Mouse (Mus musculus): ENCODE data around the gene Stk39. TPM values are rescaled to one million over a fixed set of nuclear protein-coding genes. Genes with fewer than 3 reads are reported as not detected.

The Stk39 gene
- polyA plus RNA-seq, 1 experiment from 2014 or later, result 30.0 TPM

GRCm38 (mm10) chr2:68289961-68290360, 182.1 kb downstream of the Stk39 start:
- no peaks in the 10 kb centered on the region for H3K36me3 ChIP-seq (ENCODE audit: control insufficient read depth, insufficient read depth, low read length)

DNA sequence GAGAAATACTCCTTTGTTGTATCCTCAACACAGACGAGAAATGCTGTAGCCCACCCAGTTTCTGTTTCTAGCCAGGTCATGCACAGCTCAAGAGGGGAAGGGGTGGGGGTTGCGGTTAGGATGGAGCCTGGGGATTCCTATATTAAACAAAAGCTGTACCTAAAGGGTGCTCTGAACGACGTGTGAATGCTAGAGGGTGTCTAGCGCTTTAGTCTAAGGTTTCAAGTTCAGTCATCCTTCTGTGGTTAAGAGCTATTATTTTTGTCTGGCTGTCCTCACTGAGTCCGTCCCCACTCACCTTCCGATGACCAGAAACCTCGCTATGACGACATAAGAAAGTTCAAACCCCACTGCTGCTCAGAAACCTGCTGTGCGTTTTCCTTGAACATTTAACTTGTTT, 182.9 kb downstream of the Stk39 start:
- 57% methylated on average over 10 of the region's 10 CpGs for WGBS
- H3K9me3 ChIP-seq (ENCODE audit: control insufficient read depth, low read length), result no peaks in the 10 kb centered on the region

More at GRCm38 (mm10) chr2:68289961-68290360, 182.1 kb downstream of the Stk39 start:
- H3K9ac ChIP-seq (ENCODE audit: low read depth, low read length), result no peak overlapping the region
- H3K27me3 ChIP-seq (ENCODE audit: control insufficient read depth, insufficient read depth, low read length), result no peaks in the 10 kb centered on the region
- 47% methylated on average over 4 of the region's 4 CpGs for WGBS
- no peak overlapping the region for H3K4me2 ChIP-seq (replicated peaks; ENCODE audit: low read depth, low read length)
- ATAC-seq (ENCODE audit: low FRiP score, low TSS enrichment), result no peak
- no peak overlapping the region for H3K4me3 ChIP-seq (ENCODE audit: low read length)
- H3K9me3 ChIP-seq (ENCODE audit: control insufficient read depth, low read length), result no peaks in the 10 kb centered on the region
- H3K4me1 ChIP-seq (ENCODE audit: control insufficient read depth, insufficient read depth, low read length), result peaks cover 5% of the 10 kb centered on the region; the same call in 1 of the 2 replicates
- H3K27ac ChIP-seq (ENCODE audit: low read depth, low read length), result no peak overlapping the region

GRCm38 (mm10) chr2:68288106-68288505, 184.0 kb downstream of the Stk39 start:
- Histone ChIP-seq H3K27ac (ENCODE audit: low read depth, low read length) (no peak overlapping the region), H3K4me2 (replicated peaks; ENCODE audit: low read depth, low read length) (no peak overlapping the region), H3K36me3 (ENCODE audit: control insufficient read depth, insufficient read depth, low read length) (no peaks in the 10 kb centered on the region), H3K4me1 (ENCODE audit: control insufficient read depth, insufficient read depth, low read length) (peaks cover 5% of the 10 kb centered on the region; the same call in 1 of the 2 replicates), H3K9ac (ENCODE audit: low read depth, low read length) (no peak overlapping the region), H3K27me3 (ENCODE audit: control insufficient read depth, insufficient read depth, low read length) (no peaks in the 10 kb centered on the region), H3K4me3 (ENCODE audit: low read length) (no peak overlapping the region), H3K9me3 (ENCODE audit: control insufficient read depth, low read length) (no peaks in the 10 kb centered on the region)
- ATAC-seq (ENCODE audit: low FRiP score, low TSS enrichment), result no peak
- WGBS, result 92% methylated on average over 10 of the region's 10 CpGs

More for the DNA sequence above, 182.9 kb downstream of the Stk39 start:
- Histone ChIP-seq H3K4me1 (ENCODE audit: control insufficient read depth, insufficient read depth, low read length) (peaks cover 5% of the 10 kb centered on the region; the same call in 1 of the 2 replicates), H3K36me3 (ENCODE audit: control insufficient read depth, insufficient read depth, low read length) (no peaks in the 10 kb centered on the region), H3K27ac (ENCODE audit: low read depth, low read length) (no peak overlapping the region), H3K9ac (ENCODE audit: low read depth, low read length) (no peak overlapping the region), H3K27me3 (ENCODE audit: control insufficient read depth, insufficient read depth, low read length) (no peaks in the 10 kb centered on the region), H3K4me3 (ENCODE audit: low read length) (no peak overlapping the region), H3K4me2 (replicated peaks; ENCODE audit: low read depth, low read length) (no peak overlapping the region)
- no peak for ATAC-seq (ENCODE audit: low FRiP score, low TSS enrichment)

GRCm38 (mm10) chr2:68284391-68284790, 187.7 kb downstream of the Stk39 start:
- Histone ChIP-seq H3K36me3 (ENCODE audit: control insufficient read depth, insufficient read depth, low read length) (no peaks in the 10 kb centered on the region), H3K9me3 (ENCODE audit: control insufficient read depth, low read length) (no peaks in the 10 kb centered on the region), H3K9ac (ENCODE audit: low read depth, low read length) (no peak overlapping the region), H3K4me1 (ENCODE audit: control insufficient read depth, insufficient read depth, low read length) (no peaks in the 10 kb centered on the region), H3K27me3 (ENCODE audit: control insufficient read depth, insufficient read depth, low read length) (no peaks in the 10 kb centered on the region), H3K27ac (ENCODE audit: low read depth, low read length) (no peak overlapping the region), H3K4me2 (replicated peaks; ENCODE audit: low read depth, low read length) (no peak overlapping the region), H3K4me3 (ENCODE audit: low read length) (no peak overlapping the region)
- no peak for ATAC-seq (ENCODE audit: low FRiP score, low TSS enrichment)
- WGBS, result 80% methylated on average over 2 of the region's 2 CpGs

- 75% methylated on average over 6 of the region's 6 CpGs for WGBS
- no peak for ATAC-seq (ENCODE audit: low FRiP score, low TSS enrichment)
- H3K36me3 ChIP-seq (ENCODE audit: control insufficient read depth, insufficient read depth, low read length), result no peaks in the 10 kb centered on the region
- H3K4me1 ChIP-seq (ENCODE audit: control insufficient read depth, insufficient read depth, low read length), result no peaks in the 10 kb centered on the region
- no peak overlapping the region for H3K4me2 ChIP-seq (replicated peaks; ENCODE audit: low read depth, low read length)
- no peak overlapping the region for H3K9ac ChIP-seq (ENCODE audit: low read depth, low read length)
- H3K27ac ChIP-seq (ENCODE audit: low read depth, low read length), result no peak overlapping the region
- no peaks in the 10 kb centered on the region for H3K27me3 ChIP-seq (ENCODE audit: control insufficient read depth, insufficient read depth, low read length)
- H3K9me3 ChIP-seq (ENCODE audit: control insufficient read depth, low read length), result no peaks in the 10 kb centered on the region
- H3K4me3 ChIP-seq (ENCODE audit: low read length), result no peak overlapping the region
Measured at GRCm38 (mm10) chr2:68283021-68283548, 189.0 kb downstream of the Stk39 start.

DNA sequence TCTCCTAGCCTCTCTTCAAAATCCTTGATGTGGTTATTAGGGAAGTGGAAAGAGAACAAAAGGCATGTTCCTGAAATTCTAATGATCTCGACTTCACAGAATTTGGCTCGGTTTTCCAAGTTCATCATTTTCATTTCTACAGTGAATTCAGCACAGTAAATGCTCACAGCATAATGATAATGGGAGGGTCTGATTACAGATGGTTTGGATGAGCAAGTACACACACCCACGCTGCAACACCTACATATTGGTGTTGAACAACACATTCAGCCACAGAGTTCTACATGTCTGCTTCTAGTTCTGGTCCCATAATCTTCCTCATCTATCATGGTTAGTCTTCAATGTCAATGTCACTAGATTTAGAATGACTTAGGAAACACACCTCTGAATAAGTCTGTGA, 190.5 kb downstream of the Stk39 start:
- Histone ChIP-seq H3K27ac (ENCODE audit: low read depth, low read length) (no peak overlapping the region), H3K4me2 (replicated peaks; ENCODE audit: low read depth, low read length) (no peak overlapping the region), H3K4me1 (ENCODE audit: control insufficient read depth, insufficient read depth, low read length) (no peaks in the 10 kb centered on the region), H3K4me3 (ENCODE audit: low read length) (no peak overlapping the region), H3K27me3 (ENCODE audit: control insufficient read depth, insufficient read depth, low read length) (no peaks in the 10 kb centered on the region), H3K36me3 (ENCODE audit: control insufficient read depth, insufficient read depth, low read length) (no peaks in the 10 kb centered on the region), H3K9me3 (ENCODE audit: control insufficient read depth, low read length) (no peaks in the 10 kb centered on the region), H3K9ac (ENCODE audit: low read depth, low read length) (no peak overlapping the region)
- ATAC-seq (ENCODE audit: low FRiP score, low TSS enrichment), result no peak
- WGBS, result 96% methylated on average over 3 of the region's 3 CpGs

DNA sequence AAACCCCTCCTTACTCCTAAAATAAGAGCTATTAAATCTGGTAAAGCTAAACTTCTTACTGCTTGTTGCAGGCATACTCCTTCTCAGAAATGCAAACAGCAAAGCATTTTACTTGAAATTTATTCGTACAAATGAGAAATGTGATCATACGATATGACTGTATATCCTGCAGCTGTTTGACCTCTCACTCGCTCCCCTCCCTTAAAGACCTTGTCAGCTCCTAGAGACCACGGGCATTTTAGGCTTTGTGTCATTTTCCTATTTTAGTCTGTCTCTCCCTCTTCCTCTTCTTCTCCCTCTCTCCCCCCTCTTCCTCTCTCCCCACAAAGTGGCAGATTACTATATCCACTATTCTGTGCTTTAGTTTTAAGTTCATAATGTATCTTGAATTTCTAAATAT, 200.8 kb downstream of the Stk39 start:
- Histone ChIP-seq H3K4me3 (ENCODE audit: low read length) (no peak overlapping the region), H3K36me3 (ENCODE audit: control insufficient read depth, insufficient read depth, low read length) (peaks cover 4% of the 10 kb centered on the region; the same call in 1 of the 2 replicates), H3K27ac (ENCODE audit: low read depth, low read length) (no peak overlapping the region), H3K9me3 (ENCODE audit: control insufficient read depth, low read length) (no peaks in the 10 kb centered on the region), H3K9ac (ENCODE audit: low read depth, low read length) (no peak overlapping the region), H3K4me2 (replicated peaks; ENCODE audit: low read depth, low read length) (no peak overlapping the region), H3K27me3 (ENCODE audit: control insufficient read depth, insufficient read depth, low read length) (no peaks in the 10 kb centered on the region), H3K4me1 (ENCODE audit: control insufficient read depth, insufficient read depth, low read length) (no peaks in the 10 kb centered on the region)
- no peak for ATAC-seq (ENCODE audit: low FRiP score, low TSS enrichment)
- 43% methylated on average over 4 of the region's 4 CpGs for WGBS

- Histone ChIP-seq H3K9ac (ENCODE audit: low read depth, low read length) (no peak overlapping the region), H3K36me3 (ENCODE audit: control insufficient read depth, insufficient read depth, low read length) (peaks cover 4% of the 10 kb centered on the region; the same call in 1 of the 2 replicates), H3K27me3 (ENCODE audit: control insufficient read depth, insufficient read depth, low read length) (no peaks in the 10 kb centered on the region), H3K9me3 (ENCODE audit: control insufficient read depth, low read length) (no peaks in the 10 kb centered on the region), H3K27ac (ENCODE audit: low read depth, low read length) (no peak overlapping the region), H3K4me1 (ENCODE audit: control insufficient read depth, insufficient read depth, low read length) (no peaks in the 10 kb centered on the region), H3K4me3 (ENCODE audit: low read length) (no peak overlapping the region), H3K4me2 (replicated peaks; ENCODE audit: low read depth, low read length) (no peak overlapping the region)
- 71% methylated on average over 6 of the region's 6 CpGs for WGBS
- no peak for ATAC-seq (ENCODE audit: low FRiP score, low TSS enrichment)
Measured at GRCm38 (mm10) chr2:68270836-68271235, 201.2 kb downstream of the Stk39 start.

- ATAC-seq (ENCODE audit: low FRiP score, low TSS enrichment), result no peak
- no peaks in the 10 kb centered on the region for H3K4me1 ChIP-seq (ENCODE audit: control insufficient read depth, insufficient read depth, low read length)
- no peak overlapping the region for H3K9ac ChIP-seq (ENCODE audit: low read depth, low read length)
- peaks cover 4% of the 10 kb centered on the region; the same call in 1 of the 2 replicates for H3K36me3 ChIP-seq (ENCODE audit: control insufficient read depth, insufficient read depth, low read length)
- H3K4me2 ChIP-seq (replicated peaks; ENCODE audit: low read depth, low read length), result no peak overlapping the region
- no peaks in the 10 kb centered on the region for H3K9me3 ChIP-seq (ENCODE audit: control insufficient read depth, low read length)
- no peak overlapping the region for H3K27ac ChIP-seq (ENCODE audit: low read depth, low read length)
- H3K27me3 ChIP-seq (ENCODE audit: control insufficient read depth, insufficient read depth, low read length), result no peaks in the 10 kb centered on the region
- 92% methylated on average over 4 of the region's 4 CpGs for WGBS
- H3K4me3 ChIP-seq (ENCODE audit: low read length), result no peak overlapping the region
Measured at GRCm38 (mm10) chr2:68269646-68270045, 202.4 kb downstream of the Stk39 start.

Data from kidney, embryonic 14.5 days (tissue).